Mouse (Mus musculus): ENCODE data around the gene Ncapg.
"Not testable (repeated sequence)": the region's sequence is repeated elsewhere in the genome, so short reads cannot be mapped to it uniquely, and the experiment has no call there.

Gene Ncapg

GRCm38 (mm10) chr5:45669598-45670279 is at the start of gene Ncapg:
Gene Ncapg (plus strand): TSS chr5:45669919.
- peak; percentile 98 for DNase-seq (ENCODE audit: low spot score)

DNA sequence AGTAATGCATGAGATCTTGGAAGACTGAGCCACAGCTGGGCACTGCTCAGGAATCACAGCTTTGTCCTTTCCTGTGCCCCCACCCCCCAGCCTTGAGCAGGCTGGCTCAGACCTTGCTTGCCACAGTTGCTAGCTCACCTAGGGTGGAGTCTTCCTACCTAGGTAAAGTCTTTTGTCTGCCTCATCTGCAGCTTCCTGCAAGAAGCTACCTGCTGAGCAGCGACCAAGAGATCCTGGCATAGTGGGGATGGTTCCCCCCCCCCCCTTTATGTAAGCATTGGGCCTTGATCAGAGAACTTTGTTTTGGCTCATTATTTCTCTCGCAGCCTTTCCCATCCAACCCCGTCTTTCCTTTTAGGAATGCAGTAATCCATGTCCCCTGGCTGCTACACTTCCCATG is 48.2 kb upstream of the Ncapg start:
- DNase-seq (ENCODE audit: low spot score) = no peak

GRCm38 (mm10) chr5:45627771-45628170 is 41.9 kb upstream of the Ncapg start:
- DNase-seq (ENCODE audit: low spot score) = peak; percentile 30

GRCm38 (mm10) chr5:45629470-45629869 is 40.2 kb upstream of the Ncapg start:
- no peak for DNase-seq (ENCODE audit: low spot score)

DNA sequence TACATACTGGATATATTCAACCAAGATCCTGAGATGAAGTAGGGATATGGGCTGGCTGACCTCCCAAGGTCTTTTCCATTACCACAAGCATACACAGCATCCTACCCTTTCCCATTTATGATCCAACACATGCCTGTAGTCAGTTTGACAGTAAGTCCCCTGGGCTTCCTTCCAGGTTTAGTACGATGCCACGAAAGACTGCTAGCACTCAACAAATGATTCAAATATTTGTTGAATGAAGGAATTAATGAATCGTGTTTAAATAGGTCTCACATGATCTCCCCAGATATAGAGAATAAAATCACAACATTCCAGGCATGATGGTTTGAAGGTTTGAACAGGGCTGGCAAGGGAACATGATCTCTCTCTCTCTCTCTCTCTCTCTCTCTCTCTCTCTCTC is 31.3 kb upstream of the Ncapg start:
- peak; percentile 10 for DNase-seq (ENCODE audit: low spot score)

DNA sequence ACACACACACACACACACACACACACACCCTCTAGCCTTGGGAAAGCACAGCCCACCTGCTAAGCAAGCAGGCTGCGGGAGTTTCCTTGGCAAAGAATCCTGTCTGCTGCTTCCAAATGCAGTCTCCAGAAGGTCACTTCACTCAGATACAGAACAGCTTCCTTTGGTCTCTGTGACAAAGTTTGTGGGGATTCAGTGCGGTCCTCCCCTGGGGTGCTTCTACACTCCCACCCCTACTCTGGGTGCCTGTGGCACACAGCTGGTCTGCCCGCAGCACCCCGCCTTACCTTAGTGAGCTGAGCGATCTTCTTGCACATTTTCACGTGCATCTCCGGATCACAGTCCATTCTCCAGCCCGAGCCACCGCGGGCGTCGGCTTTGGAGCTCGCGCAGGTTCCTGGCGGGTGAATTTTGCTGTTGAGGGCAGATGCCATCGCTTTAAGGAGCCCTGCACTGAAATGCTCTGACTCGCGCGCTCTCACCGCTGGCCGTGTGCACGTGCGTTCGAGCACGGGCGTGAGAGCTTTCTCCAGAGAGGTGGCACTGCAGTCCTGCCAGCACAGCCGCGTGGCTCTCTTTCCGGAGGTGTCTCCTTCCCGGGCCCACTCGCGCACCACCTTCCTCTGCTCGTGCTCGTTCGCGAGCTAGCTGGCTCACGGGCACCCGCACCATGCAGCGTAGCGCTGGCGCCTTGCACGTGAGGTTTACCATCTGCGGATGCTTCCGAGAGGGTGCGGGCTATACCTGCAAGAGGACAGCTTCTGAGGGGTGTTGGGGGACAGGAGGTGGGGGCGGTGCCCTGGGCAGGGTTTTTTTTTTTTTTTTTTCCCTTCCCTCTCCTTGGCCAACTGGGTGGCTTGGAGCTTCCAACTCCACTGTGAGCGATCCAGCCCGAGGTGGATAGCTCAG is 30.7 kb upstream of the Ncapg start, which contains the start of gene Fam184b:
TSS of gene Fam184b (minus strand) at position 809 of the 909 bp plus-strand sequence.
- DNase-seq (ENCODE audit: low spot score) = peak; percentile 70

DNA sequence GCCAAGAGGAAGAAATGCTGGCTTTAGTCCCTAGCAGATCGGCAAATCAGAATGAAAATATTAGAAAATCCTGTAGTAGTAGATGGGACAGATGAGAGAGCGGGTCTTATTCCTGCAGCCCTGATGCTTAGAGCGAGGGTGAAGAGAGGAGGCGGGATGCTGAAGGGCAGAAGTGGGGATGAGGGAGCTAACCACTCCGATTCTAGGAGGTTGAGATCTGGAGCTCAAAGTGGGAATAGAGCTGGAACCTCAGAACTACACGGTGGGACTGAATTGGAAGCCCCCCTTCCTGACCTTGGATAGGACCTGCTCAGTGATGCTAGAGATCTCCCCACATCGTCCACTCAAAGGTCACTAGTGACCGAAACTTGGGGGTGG is 30.0 kb upstream of the Ncapg start:
- peak; percentile 6 for DNase-seq (ENCODE audit: low spot score)

GRCm38 (mm10) chr5:45651026-45651703 is 18.6 kb upstream of the Ncapg start:
- DNase-seq (ENCODE audit: low spot score) = no peak

- DNase-seq (ENCODE audit: low spot score) = not testable (repeated sequence)
Observed at GRCm38 (mm10) chr5:45658406-45658805, 11.3 kb upstream of the Ncapg start.

- DNase-seq (ENCODE audit: low spot score) = peak; percentile 6
Observed at GRCm38 (mm10) chr5:45668324-45668723, 1.4 kb upstream of the Ncapg start.

- DNase-seq (ENCODE audit: low spot score) = no peak
Observed at GRCm38 (mm10) chr5:45668831-45669230, 888 bp upstream of the Ncapg start.

DNA sequence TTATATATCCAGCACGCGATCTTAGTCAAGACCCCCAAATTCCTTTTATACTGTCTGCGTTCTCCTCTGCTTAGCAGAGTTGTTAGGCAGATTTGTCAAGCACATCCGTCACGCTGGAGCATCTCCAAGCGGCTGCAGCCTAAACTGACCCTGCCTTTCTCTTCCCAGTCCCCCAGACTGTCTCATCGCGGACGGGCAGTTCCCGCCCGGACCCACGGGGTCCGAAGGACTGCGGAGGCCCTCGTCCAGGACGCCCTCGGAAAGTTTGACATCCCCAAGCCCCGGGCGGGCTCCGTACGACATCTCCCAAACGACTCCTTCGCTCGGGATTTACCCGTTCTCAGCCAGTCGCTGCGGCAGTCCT is 503 bp upstream of the Ncapg start:
- DNase-seq (ENCODE audit: low spot score) = no peak

DNA sequence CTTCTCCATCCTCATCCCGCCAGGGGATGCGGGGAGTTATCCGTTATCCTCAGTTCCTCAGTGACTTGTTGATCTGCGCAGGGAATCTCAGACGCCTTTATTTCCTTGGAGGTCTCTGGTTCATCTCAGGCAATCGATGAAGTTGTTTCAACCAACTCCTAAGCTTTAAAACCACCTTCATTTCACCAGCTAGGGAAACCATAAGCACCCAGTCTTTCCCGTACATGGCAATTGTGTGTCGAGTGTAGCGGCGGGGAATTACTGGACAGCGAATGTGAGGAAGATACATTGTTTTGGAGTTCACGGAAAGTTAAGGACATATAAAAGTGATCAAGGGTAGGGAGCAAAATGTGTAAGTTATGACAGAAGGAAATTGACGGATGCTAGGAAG is 556 bp downstream of the Ncapg start:
- no peak for DNase-seq (ENCODE audit: low spot score)

- no peak for DNase-seq (ENCODE audit: low spot score)
Observed at GRCm38 (mm10) chr5:45670894-45671494, 1.3 kb downstream of the Ncapg start.

DNA sequence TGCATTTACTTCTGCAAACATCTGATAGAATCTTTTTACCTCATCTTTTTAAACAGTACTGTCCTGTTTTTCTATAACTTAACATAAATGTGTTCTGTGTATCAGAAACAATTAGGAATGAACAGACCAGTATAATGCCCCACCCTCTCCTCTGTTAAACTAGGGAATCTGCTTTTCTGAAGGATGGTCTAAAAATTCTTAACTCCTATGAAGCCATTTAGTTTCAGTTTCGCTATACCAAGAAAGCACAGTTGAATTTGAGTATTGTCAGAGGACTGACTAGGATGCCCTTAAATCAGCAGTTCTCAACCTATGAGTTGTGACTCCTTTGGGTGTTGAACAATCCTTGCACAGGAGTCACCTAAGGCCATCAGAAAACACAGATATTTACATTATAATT is 5.3 kb downstream of the Ncapg start:
- DNase-seq (ENCODE audit: low spot score) = no peak

GRCm38 (mm10) chr5:45677639-45678038 is 7.9 kb downstream of the Ncapg start:
- DNase-seq (ENCODE audit: low spot score) = no peak

DNA sequence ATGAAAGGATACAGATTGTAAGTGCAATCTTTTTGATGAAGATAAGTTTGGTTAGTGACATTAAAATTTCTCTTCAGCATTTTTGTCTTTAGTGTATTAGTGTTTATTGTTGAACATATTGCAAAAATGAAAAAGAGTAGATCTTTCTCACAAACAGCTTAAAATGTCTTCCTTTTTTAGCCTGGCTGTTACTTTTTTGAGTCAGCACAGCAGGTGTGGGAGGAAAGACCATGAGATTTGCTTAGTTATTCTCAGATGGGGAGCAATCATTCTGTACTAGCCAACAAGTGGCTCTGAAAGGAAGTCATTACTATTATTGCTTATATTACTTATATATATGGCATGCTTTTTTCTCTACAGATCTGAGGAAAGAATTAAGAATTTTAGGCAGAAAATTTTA is 10.2 kb downstream of the Ncapg start:
- DNase-seq (ENCODE audit: low spot score) = no peak

DNA sequence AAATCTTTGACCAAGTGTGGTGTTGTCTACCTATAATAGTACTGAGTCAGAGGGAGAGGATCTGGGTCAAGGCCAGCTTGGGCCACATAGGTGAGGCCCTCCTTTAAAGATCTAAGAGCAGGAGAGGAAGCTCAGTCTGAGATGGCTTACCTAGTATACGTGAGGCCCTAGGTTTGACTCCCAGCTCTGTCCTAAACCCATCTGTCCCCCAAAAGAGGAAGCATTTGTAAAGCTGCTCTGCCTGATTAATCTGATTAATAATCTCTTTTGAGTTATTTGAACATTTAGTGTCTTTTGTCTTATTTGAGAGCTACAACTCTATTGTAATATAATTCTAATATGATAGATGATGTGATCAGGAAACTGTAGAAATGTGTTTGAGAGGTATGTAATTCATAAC is 13.7 kb downstream of the Ncapg start:
- DNase-seq (ENCODE audit: low spot score) = no peak

DNA sequence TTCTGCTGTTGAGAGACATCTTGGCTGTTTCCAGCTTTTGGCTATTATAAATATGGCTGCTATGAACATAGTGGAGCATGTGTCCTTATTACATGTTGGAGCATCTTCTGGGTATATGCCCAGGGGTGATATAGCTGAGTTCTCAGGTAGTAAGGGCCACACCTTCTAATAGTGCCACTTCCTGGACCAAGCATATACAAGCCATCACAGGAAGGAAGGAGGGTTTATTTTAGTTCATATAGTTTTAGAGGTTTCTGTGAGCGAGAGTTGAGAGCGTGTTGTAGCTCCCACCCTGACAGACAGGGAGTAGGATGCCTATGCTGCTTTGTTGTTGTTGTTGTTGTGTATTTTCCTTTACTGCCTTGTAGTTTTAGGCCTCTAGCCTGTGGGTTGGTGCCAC is 15.5 kb downstream of the Ncapg start:
- no peak for DNase-seq (ENCODE audit: low spot score)

DNA sequence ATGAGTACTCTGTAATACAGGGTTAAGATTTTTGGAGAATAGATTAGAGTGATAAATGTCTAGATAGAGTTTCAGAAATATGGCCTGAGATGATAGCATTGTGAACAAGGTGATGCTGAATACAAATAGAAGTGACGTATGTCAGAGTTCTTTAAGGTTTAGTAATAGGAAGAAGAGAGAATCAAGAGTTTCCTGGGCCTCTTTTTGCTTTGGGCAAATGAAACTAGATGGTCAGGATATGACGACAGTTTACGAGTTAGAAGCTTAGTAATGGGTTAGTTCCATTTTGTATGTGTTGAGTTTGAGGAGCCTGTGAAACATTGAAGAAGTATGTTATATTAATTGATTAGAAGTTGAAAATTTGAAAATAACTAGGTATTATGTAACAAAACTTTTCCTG is 16.5 kb downstream of the Ncapg start:
- DNase-seq (ENCODE audit: low spot score) = no peak

GRCm38 (mm10) chr5:45689152-45689551 is 19.4 kb downstream of the Ncapg start:
- DNase-seq (ENCODE audit: low spot score) = no peak

GRCm38 (mm10) chr5:45690802-45691201 is 21.1 kb downstream of the Ncapg start:
- no peak for DNase-seq (ENCODE audit: low spot score)
